Mouse (Mus musculus): Measurements from ENCODE around the gene Anxa4. TPM values are rescaled to one million over a fixed set of nuclear protein-coding genes. Genes with fewer than 3 reads are reported as not detected.

Anxa4 gene
- polyA plus RNA-seq, 1 experiment from 2014 or later: 345 TPM

GRCm38 (mm10) chr6:86736830-86737229, 56.6 kb downstream of the Anxa4 start:
- H3K27me3 ChIP-seq (replicated peaks): no peaks in the 10 kb centered on the region
- H3K4me3 ChIP-seq (replicated peaks): no peak overlapping the region
- no peak for ATAC-seq
- no peak overlapping the region for H3K9ac ChIP-seq
- H3K27ac ChIP-seq: no peak overlapping the region
- WGBS: 73% methylated on average over 6 of the region's 6 CpGs
- no peaks in the 10 kb centered on the region for H3K9me3 ChIP-seq
- H3K4me1 ChIP-seq (replicated peaks): 0 out of 2 replicates have a peak, but pooled peaks cover 4% of the 10 kb centered on the region
- no peak overlapping the region for H3K4me2 ChIP-seq (replicated peaks)
- H3K36me3 ChIP-seq: peaks cover 11% of the 10 kb centered on the region; the same call in 1 of the 2 replicates

- Histone ChIP-seq H3K4me1 (replicated peaks) (0 out of 2 replicates have a peak, but pooled peaks cover 4% of the 10 kb centered on the region), H3K4me2 (replicated peaks) (no peak overlapping the region), H3K27me3 (replicated peaks) (no peaks in the 10 kb centered on the region), H3K4me3 (replicated peaks) (no peak overlapping the region), H3K36me3 (peaks cover 7% of the 10 kb centered on the region; the same call in 1 of the 2 replicates), H3K27ac (no peak overlapping the region), H3K9me3 (no peaks in the 10 kb centered on the region), H3K9ac (no peak overlapping the region)
- no peak for ATAC-seq
- WGBS: 85% methylated on average over 4 of the region's 4 CpGs
These were observed 57.1 kb downstream of the Anxa4 start for GRCm38 (mm10) chr6:86736313-86736712.

- Histone ChIP-seq H3K36me3 (no peaks in the 10 kb centered on the region), H3K4me2 (replicated peaks) (peak within 1 kb of the TSS; percentile 88), H3K9me3 (no peaks in the 10 kb centered on the region), H3K4me1 (replicated peaks) (0 out of 2 replicates have a peak, but pooled peaks cover 4% of the 10 kb centered on the region), H3K27me3 (replicated peaks) (no peaks in the 10 kb centered on the region), H3K27ac (peak within 1 kb of the TSS; percentile 87), H3K9ac (peak within 1 kb of the TSS; percentile 92), H3K4me3 (replicated peaks) (peak within 1 kb of the TSS; percentile 100)
- peak; percentile 97 for ATAC-seq
- under 1% methylated on average over 58 of the region's 59 CpGs for WGBS
These were observed 60.1 kb downstream of the Anxa4 start, which contains the start of gene Gmcl1 for GRCm38 (mm10) chr6:86733183-86733876. Gmcl1 (minus strand) TSS chr6:86733383.

- under 1% methylated on average over 62 of the region's 62 CpGs for WGBS
- ATAC-seq: peak; percentile 60
- Histone ChIP-seq H3K9ac (peak overlapping the region; percentile 92), H3K9me3 (no peaks in the 10 kb centered on the region), H3K36me3 (no peaks in the 10 kb centered on the region), H3K4me1 (replicated peaks) (0 out of 2 replicates have a peak, but pooled peaks cover 4% of the 10 kb centered on the region), H3K27ac (peak overlapping the region; percentile 87), H3K27me3 (replicated peaks) (no peaks in the 10 kb centered on the region), H3K4me3 (replicated peaks) (peak overlapping the region; percentile 100), H3K4me2 (replicated peaks) (peak overlapping the region; percentile 88)
These were observed 60.9 kb downstream of the Anxa4 start for GRCm38 (mm10) chr6:86732276-86733173.

- no peak overlapping the region for H3K27ac ChIP-seq
- H3K4me2 ChIP-seq (replicated peaks): no peak overlapping the region
- no peaks in the 10 kb centered on the region for H3K9me3 ChIP-seq
- no peaks in the 10 kb centered on the region for H3K36me3 ChIP-seq
- H3K4me3 ChIP-seq (replicated peaks): no peak overlapping the region
- no peak overlapping the region for H3K9ac ChIP-seq
- 87% methylated on average over 5 of the region's 5 CpGs for WGBS
- no peaks in the 10 kb centered on the region for H3K27me3 ChIP-seq (replicated peaks)
- no peak for ATAC-seq
- 0 out of 2 replicates have a peak, but pooled peaks cover under 1% of the 10 kb centered on the region for H3K4me1 ChIP-seq (replicated peaks)
These were observed 64.7 kb downstream of the Anxa4 start for GRCm38 (mm10) chr6:86728711-86729110.

- Histone ChIP-seq H3K27me3 (replicated peaks) (no peaks in the 10 kb centered on the region), H3K9ac (no peak overlapping the region), H3K4me3 (replicated peaks) (no peak overlapping the region), H3K36me3 (peaks cover 3% of the 10 kb centered on the region; the same call in 1 of the 2 replicates), H3K4me1 (replicated peaks) (no peaks in the 10 kb centered on the region), H3K4me2 (replicated peaks) (no peak overlapping the region), H3K27ac (no peak overlapping the region), H3K9me3 (no peaks in the 10 kb centered on the region)
- no peak for ATAC-seq
- WGBS: 79% methylated on average over 3 of the region's 3 CpGs
These were observed 71.4 kb downstream of the Anxa4 start for GRCm38 (mm10) chr6:86721977-86722376.

- Histone ChIP-seq H3K9ac (no peak overlapping the region), H3K27me3 (replicated peaks) (no peaks in the 10 kb centered on the region), H3K4me1 (replicated peaks) (no peaks in the 10 kb centered on the region), H3K4me2 (replicated peaks) (no peak overlapping the region), H3K36me3 (peaks cover 19% of the 10 kb centered on the region), H3K4me3 (replicated peaks) (no peak overlapping the region), H3K27ac (no peak overlapping the region), H3K9me3 (no peaks in the 10 kb centered on the region)
- 80% methylated on average over 4 of the region's 4 CpGs for WGBS
- peak; percentile 92 for ATAC-seq
These were observed 85.2 kb downstream of the Anxa4 start for GRCm38 (mm10) chr6:86708072-86708774.

- no peak for ATAC-seq
- no peak overlapping the region for H3K4me3 ChIP-seq (replicated peaks)
- 82% methylated on average over 9 of the region's 9 CpGs for WGBS
- no peak overlapping the region for H3K27ac ChIP-seq
- H3K4me2 ChIP-seq (replicated peaks): no peak overlapping the region
- no peaks in the 10 kb centered on the region for H3K27me3 ChIP-seq (replicated peaks)
- no peaks in the 10 kb centered on the region for H3K4me1 ChIP-seq (replicated peaks)
- H3K9me3 ChIP-seq: no peaks in the 10 kb centered on the region
- H3K9ac ChIP-seq: no peak overlapping the region
- peaks cover 22% of the 10 kb centered on the region for H3K36me3 ChIP-seq
These were observed 90.8 kb downstream of the Anxa4 start for GRCm38 (mm10) chr6:86702577-86702976.

GRCm38 (mm10) chr6:86697903-86698302, 95.5 kb downstream of the Anxa4 start:
- no peak for ATAC-seq
- Histone ChIP-seq H3K4me2 (replicated peaks) (no peak overlapping the region), H3K9ac (no peak overlapping the region), H3K27ac (no peak overlapping the region), H3K9me3 (no peaks in the 10 kb centered on the region), H3K4me3 (replicated peaks) (no peak overlapping the region), H3K27me3 (replicated peaks) (no peaks in the 10 kb centered on the region), H3K36me3 (peaks cover 13% of the 10 kb centered on the region), H3K4me1 (replicated peaks) (no peaks in the 10 kb centered on the region)
- whole genome bisulfite sequencing: 74% methylated on average over 6 of the region's 6 CpGs

GRCm38 (mm10) chr6:86696213-86696612, 97.2 kb downstream of the Anxa4 start:
- H3K9ac ChIP-seq: no peak overlapping the region
- H3K27me3 ChIP-seq (replicated peaks): no peaks in the 10 kb centered on the region
- H3K4me1 ChIP-seq (replicated peaks): no peaks in the 10 kb centered on the region
- H3K4me3 ChIP-seq (replicated peaks): no peak overlapping the region
- H3K36me3 ChIP-seq: peaks cover 8% of the 10 kb centered on the region; the same call in 1 of the 2 replicates
- ATAC-seq: no peak
- H3K27ac ChIP-seq: no peak overlapping the region
- WGBS: 86% methylated on average over 10 of the region's 10 CpGs
- H3K4me2 ChIP-seq (replicated peaks): no peak overlapping the region
- no peaks in the 10 kb centered on the region for H3K9me3 ChIP-seq

GRCm38 (mm10) chr6:86694465-86694864, 98.9 kb downstream of the Anxa4 start:
- ATAC-seq: 0 out of 2 replicates have a peak, but pooled peaks have one; percentile 28
- H3K9ac ChIP-seq: no peak overlapping the region
- no peaks in the 10 kb centered on the region for H3K27me3 ChIP-seq (replicated peaks)
- no peak overlapping the region for H3K4me3 ChIP-seq (replicated peaks)
- peaks cover 9% of the 10 kb centered on the region; the same call in 1 of the 2 replicates for H3K36me3 ChIP-seq
- H3K9me3 ChIP-seq: no peaks in the 10 kb centered on the region
- H3K4me1 ChIP-seq (replicated peaks): no peaks in the 10 kb centered on the region
- no peak overlapping the region for H3K4me2 ChIP-seq (replicated peaks)
- no peak overlapping the region for H3K27ac ChIP-seq

GRCm38 (mm10) chr6:86689671-86690070, 103.7 kb downstream of the Anxa4 start:
- Histone ChIP-seq H3K4me1 (replicated peaks) (no peaks in the 10 kb centered on the region), H3K9ac (no peak overlapping the region), H3K4me2 (replicated peaks) (no peak overlapping the region), H3K4me3 (replicated peaks) (no peak overlapping the region), H3K27ac (no peak overlapping the region), H3K36me3 (0 out of 2 replicates have a peak, but pooled peaks cover 5% of the 10 kb centered on the region), H3K9me3 (no peaks in the 10 kb centered on the region), H3K27me3 (replicated peaks) (no peaks in the 10 kb centered on the region)
- 96% methylated on average over 3 of the region's 3 CpGs for WGBS
- no peak for ATAC-seq

Data from intestine, embryonic 15.5 days (tissue).